Mouse (Mus musculus) lung, postnatal 0 days (tissue): ENCODE measurements around the gene Kifc5b. TPM values are rescaled to one million over a fixed set of nuclear protein-coding genes. Genes with fewer than 3 reads are reported as not detected.
A peak's percentile ranks its signal among the peaks of the same experiment; 100 is the strongest.
"Not testable (repeated sequence)": the region's sequence is repeated elsewhere in the genome, so short reads cannot be mapped to it uniquely, and the experiment has no call there.

ENCODE experiments used
- ATAC-seq: fragments of 200-750 bp; cut with Nextera tagmentation; 2 replicates; pipeline ENCODE4 v1.8.0; 2017; ENCODE audit warnings: moderate library complexity
- DNase-seq: peaks from one replicate; pipeline ENCODE4 v3.0.0-alpha.2; 2016; ENCODE audit warnings: low spot score
- H3K27ac ChIP-seq: fragments of 300-500 bp; sonication (generic); 2 replicates; pipeline ENCODE4 v1.5.1; 2014; ENCODE audit warnings: antibody characterized with exemption, mild to moderate bottlenecking, low read length, mixed read lengths
- H3K27me3 ChIP-seq: fragments of 300-500 bp; sonication (generic); replicated peaks from 2 replicates; pipeline ENCODE4 v1.6.1; 2014; ENCODE audit warnings: low read length, mixed read lengths; ENCODE audit not compliant: insufficient read depth
- H3K36me3 ChIP-seq: fragments of 300-500 bp; sonication (generic); 2 replicates; pipeline ENCODE4 v1.6.1; 2014; ENCODE audit warnings: low read length, mixed read lengths; ENCODE audit not compliant: insufficient read depth
- H3K4me1 ChIP-seq: fragments of 300-500 bp; sonication (generic); 2 replicates; pipeline ENCODE4 v1.6.1; 2014; ENCODE audit warnings: antibody characterized with exemption, low read depth, low read length, mixed read lengths; ENCODE audit not compliant: insufficient read depth
- H3K4me2 ChIP-seq: fragments of 300-500 bp; sonication (generic); replicated peaks from 2 replicates; pipeline ENCODE4 v1.6.1; 2014; ENCODE audit warnings: low read depth, mild to moderate bottlenecking, low read length, moderate library complexity, mixed read lengths
- H3K4me3 ChIP-seq: fragments of 300-500 bp; sonication (generic); 2 replicates; pipeline ENCODE4 v1.5.1; 2014; ENCODE audit warnings: low read depth, low read length
- H3K9ac ChIP-seq: fragments of 300-500 bp; sonication (generic); replicated peaks from 2 replicates; pipeline ENCODE4 v1.6.1; 2014; ENCODE audit warnings: low read depth, mild to moderate bottlenecking
- H3K9me3 ChIP-seq: fragments of 300-500 bp; sonication (generic); 2 replicates; pipeline ENCODE4 v1.6.1; 2016; ENCODE audit warnings: low read length, mixed read lengths
- CTCF ChIP-seq: IDR thresholded peaks from 2 replicates; pipeline ENCODE4 v1.5.1; 2016; ENCODE audit warnings: antibody characterized with exemption, mild to moderate bottlenecking
- EP300 ChIP-seq: IDR thresholded peaks from 2 replicates; pipeline ENCODE4 v1.6.1; 2016; ENCODE audit warnings: antibody characterized with exemption, mild to moderate bottlenecking, control low read depth
- WGBS: fragments of 180-500 bp; shearing (Covaris S2); extraction: QIAGEN DNeasy Blood & Tissue Kit; methylation state at CpG from one replicate; pipeline ENCODE4 v1.1.7; 2014; 5-methylcytosine and 5-hydroxymethylcytosine counted together
- polyA plus RNA-seq: library from polyadenylated mRNA; unstranded; fragments of >200 nt; fragmentation: Nextera tagmentation; extraction: Ambion mirVana; gene quantifications from 2 replicates; pipeline ENCODE4 v1.2.1, GENCODE M21; 2015

The Kifc5b gene
- polyA plus RNA-seq, 1 experiment from 2014 or later: 0.35 TPM

GRCm38 (mm10) chr17:26915248-26915647 lies 1.6 kb upstream of the Kifc5b start:
- no peak overlapping the region for H3K27ac ChIP-seq
- TF ChIP-seq EP300 (no peak), CTCF (no peak)
- H3K9me3 ChIP-seq: no peaks in the 10 kb centered on the region
- no peaks in the 10 kb centered on the region for H3K4me1 ChIP-seq
- no peaks in the 10 kb centered on the region for H3K27me3 ChIP-seq
- no peak overlapping the region for H3K9ac ChIP-seq
- no peak overlapping the region for H3K4me3 ChIP-seq
- no peaks in the 10 kb centered on the region for H3K36me3 ChIP-seq
- ATAC-seq: no peak
- WGBS: 38% methylated on average over 1 of the region's 1 CpGs
- no peak for DNase-seq
- H3K4me2 ChIP-seq: no peak overlapping the region

DNA sequence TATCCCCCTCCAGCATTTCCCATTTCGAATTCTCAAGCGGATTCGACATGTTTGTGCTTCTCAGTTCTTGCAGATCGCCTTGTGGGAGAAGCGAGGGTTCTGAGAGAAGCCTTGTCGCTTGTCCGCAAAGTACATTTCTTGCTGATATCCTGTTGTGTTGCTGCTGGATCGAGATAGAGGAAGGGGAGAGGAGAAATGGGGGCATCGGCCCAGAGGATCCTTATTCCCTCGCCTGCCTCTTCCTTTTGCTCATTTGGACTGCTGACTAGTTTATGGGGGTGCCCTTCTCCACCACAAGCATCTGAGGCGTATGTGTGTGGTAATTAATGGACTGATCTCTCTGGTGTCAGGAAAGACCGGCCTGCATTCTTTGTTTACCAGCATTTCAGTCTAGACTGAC lies 669 bp downstream of the Kifc5b start:
- not testable (repeated sequence) for H3K9ac ChIP-seq, H3K36me3 ChIP-seq, H3K4me1 ChIP-seq, H3K27ac ChIP-seq, DNase-seq, H3K9me3 ChIP-seq, ATAC-seq, H3K27me3 ChIP-seq
- H3K4me2 ChIP-seq: peak overlapping the region; percentile 81
- H3K4me3 ChIP-seq: peak overlapping the region; percentile 61; the same call in 1 of the 2 replicates
- WGBS: under 1% methylated on average over 12 of the region's 12 CpGs

- H3K9ac ChIP-seq: no peak overlapping the region
- WGBS: 67% methylated on average over 2 of the region's 2 CpGs
Measured at GRCm38 (mm10) chr17:26918343-26918742, 1.5 kb downstream of the Kifc5b start.

GRCm38 (mm10) chr17:26919516-26919915 lies 2.6 kb downstream of the Kifc5b start:
- WGBS: 53% methylated on average over 2 of the region's 2 CpGs
- not testable (repeated sequence) for H3K27ac ChIP-seq, H3K9ac ChIP-seq, ATAC-seq, H3K9me3 ChIP-seq, H3K36me3 ChIP-seq, H3K4me2 ChIP-seq, DNase-seq, H3K4me1 ChIP-seq, H3K4me3 ChIP-seq, H3K27me3 ChIP-seq

More at GRCm38 (mm10) chr17:26918343-26918742, 1.5 kb downstream of the Kifc5b start:
- TF ChIP-seq CTCF: no peak
- no peak for TF ChIP-seq EP300
- ATAC-seq (no peak), DNase-seq (no peak)
- no peaks in the 10 kb centered on the region for H3K27me3 ChIP-seq
- no peak overlapping the region for H3K4me3 ChIP-seq
- H3K9me3 ChIP-seq: no peaks in the 10 kb centered on the region
- H3K36me3 ChIP-seq: no peaks in the 10 kb centered on the region
- no peaks in the 10 kb centered on the region for H3K4me1 ChIP-seq
- H3K27ac ChIP-seq: no peak overlapping the region
- H3K4me2 ChIP-seq: no peak overlapping the region

GRCm38 (mm10) chr17:26922368-26922767 lies 5.5 kb downstream of the Kifc5b start:
- 86% methylated on average over 5 of the region's 6 CpGs for WGBS
- not testable (repeated sequence) for H3K36me3 ChIP-seq, H3K4me3 ChIP-seq, H3K9me3 ChIP-seq, H3K9ac ChIP-seq, H3K27me3 ChIP-seq, H3K27ac ChIP-seq, H3K4me1 ChIP-seq, H3K4me2 ChIP-seq, DNase-seq, ATAC-seq

- not testable (repeated sequence) for H3K4me2 ChIP-seq, H3K27me3 ChIP-seq, H3K9me3 ChIP-seq, DNase-seq, H3K4me3 ChIP-seq, H3K4me1 ChIP-seq, H3K27ac ChIP-seq, H3K36me3 ChIP-seq, ATAC-seq, H3K9ac ChIP-seq
- 95% methylated on average over 9 of the region's 9 CpGs for WGBS
Measured at GRCm38 (mm10) chr17:26925414-26925813, 8.5 kb downstream of the Kifc5b start.

- not testable (repeated sequence) for H3K9ac ChIP-seq, H3K4me1 ChIP-seq, ATAC-seq, H3K36me3 ChIP-seq, H3K9me3 ChIP-seq, H3K4me3 ChIP-seq, H3K27me3 ChIP-seq, H3K4me2 ChIP-seq
- peak; percentile 60 for DNase-seq
- 56% methylated on average over 7 of the region's 7 CpGs for WGBS
- peak overlapping the region; percentile 85; the same call in 1 of the 2 replicates for H3K27ac ChIP-seq
- TF ChIP-seq CTCF: peak; percentile 78
Measured at GRCm38 (mm10) chr17:26931795-26932194, 14.9 kb downstream of the Kifc5b start.
